Mouse (Mus musculus) E14TG2a.4 (cell line): Measurements from ENCODE around the gene Gm49366.
"Not testable (repeated sequence)": the region's sequence is repeated elsewhere in the genome, so short reads cannot be mapped to it uniquely, and the experiment has no call there.

Experiments
- CTCF ChIP-seq: conservative IDR thresholded peaks from 2 replicates; pipeline ENCODE4 v1.5.1; 2014; ENCODE audit warnings: low read length
- NANOG ChIP-seq: IDR thresholded peaks from 2 replicates; pipeline ENCODE4 v1.6.1; 2014; ENCODE audit warnings: borderline replicate concordance, low read length, mixed read lengths
- POU5F1 ChIP-seq: IDR thresholded peaks from 2 replicates; pipeline ENCODE4 v1.6.1; 2014; ENCODE audit warnings: low read length, borderline replicate concordance

DNA sequence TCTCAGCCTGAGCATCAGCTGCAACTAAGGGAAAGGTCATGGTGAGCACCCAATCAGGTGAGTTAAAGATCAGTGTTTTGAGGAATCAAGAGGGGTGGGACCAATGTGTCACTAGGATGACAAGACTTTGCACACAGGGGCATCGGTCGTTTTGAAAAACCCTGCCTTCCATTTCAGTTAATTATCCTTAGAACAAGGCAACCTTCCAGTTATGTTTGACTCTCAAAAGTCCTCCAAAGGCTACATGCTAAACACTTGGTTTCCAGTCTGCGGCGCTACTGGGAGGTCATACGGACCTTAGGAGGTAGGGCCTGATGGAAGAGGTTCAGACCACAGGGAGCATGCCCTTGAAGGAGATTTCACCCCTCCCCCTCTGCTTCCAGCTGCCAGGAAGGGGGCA, 12.0 kb downstream of the Gm49366 start:
- TF ChIP-seq NANOG, CTCF, POU5F1: not testable (repeated sequence)
